Mouse (Mus musculus) thymus, adult 2 months (tissue): ENCODE measurements around the gene 1110008L16Rik.

Experiments used
- CTCF ChIP-seq: fragments of 200-500 bp; IDR thresholded peaks from 2 replicates; pipeline ENCODE4 v1.5.1; 2012; ENCODE audit warnings: mild to moderate bottlenecking, control low read depth, low read length, moderate library complexity, borderline replicate concordance; ENCODE audit not compliant: control insufficient read depth, poor library complexity, insufficient read depth; ENCODE audit errors: extremely low read depth
- POLR2A ChIP-seq: fragments of 200-500 bp; IDR thresholded peaks from 2 replicates; pipeline ENCODE4 v1.6.1; 2012; ENCODE audit warnings: mild to moderate bottlenecking, low read length, control low read depth, moderate library complexity; ENCODE audit not compliant: control insufficient read depth, poor library complexity, insufficient read depth; ENCODE audit errors: extremely low read depth

GRCm38 (mm10) chr12:55328784-55329183 lies 29.4 kb downstream of the 1110008L16Rik start:
- TF ChIP-seq POLR2A (no peak), CTCF (no peak)
